Mouse (Mus musculus) heart, adult 2 months (tissue): ENCODE results near the gene Galt. TPM values are rescaled to one million over a fixed set of nuclear protein-coding genes. Genes with fewer than 3 reads are reported as not detected.
"Not testable (repeated sequence)": the region's sequence is repeated elsewhere in the genome, so short reads cannot be mapped to it uniquely, and the experiment has no call there.

ENCODE experiments used
- DNase-seq, 2 experiments: peaks; one replicate each; pipeline ENCODE4 v3.0.0; 2021
- H3K27ac ChIP-seq: fragments of 200-600 bp; 2 replicates; pipeline ENCODE4 v1.8.1; 2022
- H3K27me3 ChIP-seq: fragments of 200-500 bp; 2 replicates; pipeline ENCODE4 v1.6.1; 2012; ENCODE audit warnings: mild to moderate bottlenecking, low read length, inconsistent platforms, mixed read lengths; ENCODE audit not compliant: control insufficient read depth, insufficient read depth
- H3K36me3 ChIP-seq: fragments of 200-500 bp; 2 replicates; pipeline ENCODE4 v1.6.1; 2012; ENCODE audit warnings: low read length, inconsistent platforms; ENCODE audit not compliant: control insufficient read depth, insufficient read depth
- H3K4me1 ChIP-seq: fragments of 200-500 bp; 2 replicates; pipeline ENCODE4 v1.6.1; 2011; ENCODE audit warnings: low read length; ENCODE audit not compliant: control insufficient read depth, insufficient read depth
- H3K4me3 ChIP-seq: fragments of 200-600 bp; 2 replicates; pipeline ENCODE4 v1.8.1; 2022
- H3K79me2 ChIP-seq: fragments of 200-500 bp; replicated peaks from 2 replicates; pipeline ENCODE4 v1.6.1; 2012; ENCODE audit warnings: mild to moderate bottlenecking, inconsistent platforms, low read length, moderate library complexity, mixed read lengths; ENCODE audit not compliant: control insufficient read depth, insufficient read depth
- H3K9ac ChIP-seq: fragments of 200-500 bp; 2 replicates; pipeline ENCODE4 v1.6.1; 2012; ENCODE audit warnings: low read depth, mild to moderate bottlenecking, control low read depth, inconsistent platforms, low read length, mixed read lengths
- POLR2A ChIP-seq: fragments of 200-500 bp; IDR thresholded peaks from 2 replicates; pipeline ENCODE4 v1.6.1; 2011; ENCODE audit warnings: mild to moderate bottlenecking, low read depth, low read length, control low read depth; ENCODE audit not compliant: insufficient read depth
- WGBS: fragments of 180-500 bp; shearing (Covaris S2); methylation state at CpG from one replicate; pipeline ENCODE4 v1.1.7; 2018; 5-methylcytosine and 5-hydroxymethylcytosine counted together
- intact Hi-C: fragments of 180-260 bp; cut with DNase I; formaldehyde crosslinking; loops from one replicate; pipeline ENCODE4 v1.15.1; 2025
- polyA plus RNA-seq: library from polyadenylated mRNA; depleted of rRNA; stranded (reverse); fragments of >200 nt; gene quantifications from 2 replicates; pipeline ENCODE4 v1.2.3, GENCODE M21; 2012
- total RNA-seq, 2 experiments: library from RNA; stranded (reverse); gene quantifications; 2 replicates each; pipeline ENCODE4 v1.2.3; 2021

Galt gene
- total and polyA plus RNA-seq, 3 experiments, result 42.5 to 137 (median 52.7) TPM

DNA sequence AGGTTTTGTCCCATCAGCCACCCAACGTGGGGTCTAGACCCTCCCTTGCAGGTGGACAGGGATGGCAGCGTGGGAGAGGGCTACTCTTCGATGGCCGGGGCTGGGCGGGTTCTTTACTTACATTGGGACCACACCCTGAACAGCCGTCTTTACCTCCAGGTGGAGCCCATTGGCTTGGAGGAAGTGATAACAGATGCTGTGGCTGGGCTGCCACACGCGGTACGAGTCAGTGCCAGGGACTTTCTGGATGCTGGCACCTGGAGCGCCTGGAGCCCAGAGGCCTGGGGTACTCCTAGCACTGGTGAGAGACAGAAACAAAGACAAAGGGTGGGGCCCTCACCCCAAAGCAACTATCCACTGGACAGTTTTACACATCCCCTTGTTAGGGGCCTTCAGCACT is 12.3 kb downstream of the Galt start:
- H3K79me2 ChIP-seq, result not testable (repeated sequence)

DNA sequence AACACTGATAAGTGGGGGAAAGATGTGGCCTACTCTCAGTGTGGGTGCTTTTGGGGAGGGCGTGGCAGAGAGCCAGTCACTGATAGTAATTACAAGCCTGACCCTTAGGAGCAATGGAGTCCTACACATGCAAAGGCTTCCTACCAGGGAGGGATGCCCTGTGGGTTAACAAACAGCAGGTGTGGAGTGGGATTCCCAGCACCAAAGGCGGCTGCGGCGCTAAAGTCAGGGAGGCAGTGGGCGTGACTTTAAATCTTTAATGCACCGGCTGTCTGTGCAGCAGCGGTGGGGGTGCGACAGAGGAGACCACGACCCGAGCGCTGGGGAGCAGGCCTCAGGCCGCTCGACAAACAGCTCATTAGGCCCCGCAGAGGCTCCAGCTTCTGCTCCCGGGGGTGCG is 17.9 kb downstream of the Galt start:
- 12% methylated on average over 9 of the region's 16 CpGs for WGBS
- DNase-seq, H3K4me1 ChIP-seq, H3K36me3 ChIP-seq, H3K27me3 ChIP-seq, intact Hi-C loops, H3K9ac ChIP-seq, H3K79me2 ChIP-seq, H3K27ac ChIP-seq: not testable (repeated sequence)
- H3K4me3 ChIP-seq, result peak overlapping the region; percentile 34; the same call in 1 of the 2 replicates

More for the DNA sequence above, 12.3 kb downstream of the Galt start:
- 79% methylated on average over 10 of the region's 10 CpGs for WGBS
- H3K4me3 ChIP-seq, H3K27ac ChIP-seq, intact Hi-C loops, H3K4me1 ChIP-seq, H3K27me3 ChIP-seq, DNase-seq, H3K9ac ChIP-seq, H3K36me3 ChIP-seq: not testable (repeated sequence)

DNA sequence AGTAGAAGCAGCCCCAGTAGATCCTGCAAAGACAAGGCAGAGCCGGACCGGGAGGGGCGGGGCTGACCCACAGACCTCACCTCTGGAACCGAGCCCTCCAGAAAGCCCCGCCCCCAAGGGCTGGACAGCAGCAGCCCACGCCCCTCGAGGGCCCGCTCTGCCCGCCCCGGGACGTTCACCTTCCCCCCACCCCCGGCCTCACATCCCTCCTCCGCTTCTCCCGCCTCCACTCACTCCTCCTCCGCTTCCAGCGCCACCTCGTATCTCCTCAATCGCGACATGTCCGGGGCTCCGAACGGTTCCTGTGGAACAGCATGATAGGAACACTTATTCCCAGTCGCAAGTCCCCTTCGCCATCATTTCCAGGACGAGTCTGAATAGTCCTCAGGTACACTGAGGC is 18.5 kb downstream of the Galt start:
- 2% methylated on average over 19 of the region's 25 CpGs for WGBS
- Histone ChIP-seq H3K4me3 (peak overlapping the region; percentile 39; the same call in 1 of the 2 replicates), H3K9ac (peak overlapping the region; percentile 46; the same call in 1 of the 2 replicates)
- H3K27ac ChIP-seq, intact Hi-C loops, H3K4me1 ChIP-seq, H3K27me3 ChIP-seq, H3K36me3 ChIP-seq, H3K79me2 ChIP-seq: not testable (repeated sequence)
- peak; percentile 34; the same call in 1 of the 2 replicates for TF ChIP-seq POLR2A
- peak; percentile 79 to 85 for DNase-seq

DNA sequence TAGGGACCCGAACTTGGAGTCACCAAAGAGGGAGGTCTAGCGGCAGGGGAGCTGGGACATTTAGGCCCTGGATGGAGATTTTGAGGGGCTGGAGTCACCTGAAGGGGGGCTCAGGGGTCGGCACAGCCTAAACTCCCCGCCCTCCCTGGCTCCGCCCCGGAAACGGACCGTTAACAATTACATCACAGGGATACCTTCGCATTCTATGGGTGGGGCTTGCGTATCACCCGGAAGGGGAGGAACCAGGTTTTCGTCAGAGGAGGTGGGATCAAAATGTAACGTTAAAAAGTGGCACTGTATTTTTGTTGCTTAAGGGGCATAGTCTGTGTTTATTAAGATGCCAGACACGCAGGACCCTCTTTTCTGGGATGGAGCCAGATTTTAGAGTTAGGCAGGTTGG is 19.0 kb downstream of the Galt start, which contains the start of gene Ccl27a:
Gene Ccl27a, minus strand, starts transcription at position 246 of the 400 bp plus-strand sequence.
- peak within 1 kb of the TSS; percentile 39; the same call in 1 of the 2 replicates for H3K4me3 ChIP-seq
- not testable (repeated sequence) for H3K79me2 ChIP-seq, H3K36me3 ChIP-seq, H3K27me3 ChIP-seq, H3K4me1 ChIP-seq
- DNase-seq, result peak; percentile 77 to 84
- peak within 1 kb of the TSS; percentile 59 for H3K27ac ChIP-seq
- H3K9ac ChIP-seq, result peak within 1 kb of the TSS; percentile 46; the same call in 1 of the 2 replicates
- WGBS, result 8% methylated on average over 12 of the region's 14 CpGs
- intact Hi-C loops, result loop anchor here (2.0 kb wide), 1 partner anchor 15 kb away; no protein-coding TSS in a partner anchor

DNA sequence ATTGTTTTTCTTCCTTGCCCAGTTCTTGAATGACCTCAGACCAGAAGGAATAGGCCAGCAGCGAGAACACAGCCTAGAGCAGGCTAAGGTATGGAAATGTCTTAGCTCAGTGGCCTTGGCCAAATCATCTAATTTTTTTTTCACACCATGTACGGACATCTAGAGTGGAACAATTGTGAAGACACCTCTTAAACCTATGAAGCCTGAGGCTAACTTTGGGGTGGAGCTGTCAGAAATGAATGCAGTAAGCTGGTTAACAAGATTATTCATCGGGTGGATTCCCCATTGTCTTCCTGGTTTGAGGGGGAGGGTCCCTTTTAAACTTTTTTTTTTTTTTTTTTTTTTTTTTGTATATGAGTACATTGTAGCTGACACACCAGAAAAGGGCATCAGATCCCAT is 19.5 kb downstream of the Galt start:
- H3K4me1 ChIP-seq, DNase-seq, H3K4me3 ChIP-seq, H3K9ac ChIP-seq, H3K27me3 ChIP-seq, H3K79me2 ChIP-seq, H3K36me3 ChIP-seq: not testable (repeated sequence)
- 77% methylated on average over 3 of the region's 3 CpGs for WGBS
- H3K27ac ChIP-seq, result peak overlapping the region; percentile 59
- intact Hi-C loops, result loop anchor here (2.0 kb wide), 1 partner anchor 16 kb away; no protein-coding TSS in a partner anchor

DNA sequence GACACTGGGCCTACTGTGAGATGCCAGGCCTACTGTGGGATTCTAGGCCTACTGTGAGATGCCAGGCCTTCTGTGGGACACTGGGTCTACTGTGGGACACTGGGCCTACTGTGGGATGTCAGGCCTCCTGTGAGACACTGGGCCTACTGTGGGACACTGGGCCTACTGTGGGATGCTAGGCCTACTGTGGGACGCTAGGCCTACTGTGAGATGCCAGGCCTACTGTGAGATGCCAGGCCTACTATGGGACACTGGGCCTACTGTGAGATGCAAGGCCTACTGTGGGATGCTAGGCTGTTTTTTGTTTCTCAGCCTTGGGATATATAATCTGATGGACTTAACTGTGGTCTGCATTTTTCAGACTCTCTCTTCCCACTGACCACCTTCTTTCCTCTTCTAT is 20.8 kb downstream of the Galt start:
- H3K9ac ChIP-seq, H3K27ac ChIP-seq, H3K4me3 ChIP-seq, DNase-seq, H3K27me3 ChIP-seq, H3K79me2 ChIP-seq, H3K4me1 ChIP-seq, H3K36me3 ChIP-seq: not testable (repeated sequence)
- WGBS, result 86% methylated on average over 1 of the region's 1 CpGs
- intact Hi-C loops, result loop anchor here (2.0 kb wide), 1 partner anchor 17 kb away; no protein-coding TSS in a partner anchor

DNA sequence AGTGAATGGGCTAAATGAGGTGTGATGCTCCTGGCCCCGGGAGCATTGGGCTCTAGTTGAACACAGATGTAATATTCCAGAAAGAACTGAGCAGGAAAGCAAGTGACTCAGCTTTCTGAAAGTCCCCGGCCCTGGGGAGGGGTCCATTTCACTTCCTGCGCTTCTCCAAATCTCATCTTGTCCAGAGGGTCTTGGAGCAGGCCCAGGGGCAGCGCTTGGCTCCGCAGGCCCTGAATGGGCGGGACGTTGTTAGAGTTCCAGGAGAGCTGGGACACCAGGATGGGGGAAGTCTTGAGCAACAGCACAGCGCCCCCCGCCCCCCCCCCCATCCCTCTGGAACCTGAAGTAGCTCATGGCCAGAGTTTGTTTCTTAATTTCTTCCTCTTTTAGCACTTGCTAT is 26.2 kb downstream of the Galt start:
- H3K36me3 ChIP-seq, H3K27me3 ChIP-seq, intact Hi-C loops, H3K27ac ChIP-seq, H3K9ac ChIP-seq, H3K79me2 ChIP-seq, H3K4me1 ChIP-seq, H3K4me3 ChIP-seq: not testable (repeated sequence)
- WGBS, result 27% methylated on average over 9 of the region's 9 CpGs
- DNase-seq, result peak in 1 of 2 experiments; percentile 45

DNA sequence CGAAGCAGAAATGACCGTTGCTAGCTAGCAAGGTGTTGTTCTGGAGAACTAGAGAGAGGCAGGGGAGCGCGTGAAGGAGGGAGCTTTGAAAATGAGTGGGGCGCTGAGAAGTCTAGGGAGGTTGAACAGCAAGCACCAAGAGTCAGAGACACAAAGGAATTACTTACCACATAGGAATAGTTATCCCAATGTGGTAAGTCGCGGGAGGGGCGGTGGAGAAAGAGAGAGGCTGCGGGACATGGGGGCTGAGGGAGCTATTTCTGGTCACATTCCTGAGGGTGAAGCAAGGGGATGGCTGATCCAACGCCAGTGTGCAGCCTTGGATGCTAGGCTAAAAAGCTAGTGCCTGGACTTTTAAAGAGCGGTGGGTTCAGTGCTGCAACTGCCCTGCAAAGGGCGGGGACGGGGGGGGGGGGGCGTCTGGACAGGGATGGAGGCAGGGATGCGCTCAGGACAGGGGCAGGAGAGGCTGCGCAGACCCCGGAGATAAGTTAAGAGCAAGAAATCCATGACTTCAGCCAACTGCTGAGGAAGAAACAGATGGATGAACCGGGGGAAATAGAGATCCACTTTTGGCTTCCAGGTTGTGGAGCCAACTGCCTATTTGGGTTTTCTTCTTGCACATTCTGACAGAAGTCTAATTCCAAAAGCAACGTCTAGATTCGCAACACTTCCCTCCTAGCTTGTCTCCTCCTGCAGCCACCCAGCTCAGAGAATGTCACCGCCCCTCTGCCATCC is 26.9 kb downstream of the Galt start:
- H3K79me2 ChIP-seq, H3K4me3 ChIP-seq, H3K4me1 ChIP-seq, H3K27me3 ChIP-seq, intact Hi-C loops, H3K9ac ChIP-seq, H3K36me3 ChIP-seq, H3K27ac ChIP-seq: not testable (repeated sequence)
- 17% methylated on average over 16 of the region's 21 CpGs for WGBS
- peak in 1 of 2 experiments; percentile 27 for DNase-seq

DNA sequence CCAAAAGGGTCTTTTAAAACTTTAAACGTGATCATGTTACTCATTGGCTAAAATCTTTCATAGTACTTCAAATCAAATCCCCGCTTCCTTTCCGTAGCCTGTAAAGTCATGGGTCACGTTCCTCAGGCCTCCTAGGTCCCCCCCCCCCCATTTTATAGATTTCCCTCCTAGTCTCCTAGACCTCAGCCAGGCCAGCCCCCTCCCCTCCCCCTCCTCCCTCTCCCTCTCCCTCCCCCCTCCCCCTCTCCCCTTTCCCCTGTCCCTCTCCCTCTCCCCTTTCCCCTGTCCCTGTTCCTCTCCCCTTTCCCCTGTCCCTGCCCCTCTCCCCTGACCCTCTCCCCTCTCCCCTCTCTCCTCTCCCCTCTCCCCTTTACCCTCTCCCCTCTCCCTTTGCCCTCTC is 27.7 kb downstream of the Galt start:
- H3K36me3 ChIP-seq, H3K4me1 ChIP-seq, H3K27ac ChIP-seq, H3K27me3 ChIP-seq, intact Hi-C loops, DNase-seq, H3K79me2 ChIP-seq, H3K4me3 ChIP-seq, H3K9ac ChIP-seq: not testable (repeated sequence)
- 55% methylated on average over 4 of the region's 4 CpGs for WGBS

DNA sequence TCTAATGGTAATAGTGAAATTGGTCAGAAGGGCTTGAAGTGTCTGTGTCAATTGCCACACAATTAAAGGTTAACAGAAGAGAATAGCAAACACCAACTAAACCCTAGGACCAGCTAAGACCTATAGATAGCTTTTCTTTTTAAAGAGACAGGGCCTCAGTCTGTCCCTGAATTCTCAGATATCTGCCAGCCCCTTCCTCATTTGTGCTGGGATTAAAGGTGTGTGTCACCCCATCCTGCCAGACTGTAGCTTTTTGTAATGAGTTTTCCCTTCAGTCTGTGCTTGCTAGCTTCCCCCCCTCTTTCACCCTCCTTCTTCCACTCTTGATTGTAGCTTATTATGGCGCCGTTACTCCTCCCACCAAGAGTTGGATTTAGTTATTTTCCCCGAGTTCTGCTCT is 28.2 kb downstream of the Galt start:
- H3K4me3 ChIP-seq, H3K36me3 ChIP-seq, DNase-seq, H3K79me2 ChIP-seq, H3K9ac ChIP-seq, H3K4me1 ChIP-seq, H3K27ac ChIP-seq, intact Hi-C loops, H3K27me3 ChIP-seq: not testable (repeated sequence)
- whole genome bisulfite sequencing, result 62% methylated on average over 3 of the region's 3 CpGs
